Mouse (Mus musculus) T-cell, adult 2 months (primary cell): Measurements from ENCODE around the gene Vmn1r129.
"Not testable (repeated sequence)": the region's sequence is repeated elsewhere in the genome, so short reads cannot be mapped to it uniquely, and the experiment has no call there.

Experiments
- DNase-seq: peaks from one replicate; pipeline ENCODE4 v3.0.0; 2022; ENCODE audit warnings: low spot score

The Vmn1r129 gene

GRCm38 (mm10) chr7:21361191-21361590, at the start of gene Vmn1r129:
TSS of gene Vmn1r129 (minus strand) at chr7:21361291.
- not testable (repeated sequence) for DNase-seq

GRCm38 (mm10) chr7:21349073-21349472, 12.0 kb downstream of the Vmn1r129 start, which contains the start of gene Vmn1r128:
TSS of gene Vmn1r128 (plus strand) at chr7:21349373.
- DNase-seq, result not testable (repeated sequence)

- DNase-seq, result not testable (repeated sequence)
These were observed 41.3 kb downstream of the Vmn1r129 start, which contains the start of gene Vmn1r127 for GRCm38 (mm10) chr7:21319761-21320160. TSS of gene Vmn1r127 (minus strand) at chr7:21319861.
